Mouse (Mus musculus): ENCODE results near the gene Klre1. TPM values are rescaled to one million over a fixed set of nuclear protein-coding genes. Genes with fewer than 3 reads are reported as not detected.

Klre1 gene
- total RNA-seq (2021) = not detected

DNA sequence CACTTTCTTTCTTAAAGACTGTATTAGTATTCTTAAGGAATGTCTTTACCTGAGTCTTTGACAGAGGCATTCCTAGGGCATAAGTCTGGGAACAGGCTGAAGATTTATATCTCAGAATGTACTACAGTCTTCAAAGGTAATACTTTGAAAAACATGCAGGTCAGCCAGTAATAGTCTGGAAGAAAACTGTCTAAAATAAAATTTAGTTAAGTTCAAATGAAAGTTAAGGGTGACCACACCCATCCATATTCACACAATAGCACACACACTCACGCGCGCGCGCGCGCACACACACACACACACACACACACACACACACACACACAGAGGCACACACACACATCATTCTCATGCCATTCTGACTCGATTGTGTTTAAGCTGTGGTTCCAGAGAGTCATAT, at the start of gene Klre1:
Klre1 (plus strand) TSS at position 301 of the 400 bp plus-strand sequence.
- no peak for DNase-seq
- intact Hi-C loops (cut with DNase I) = no loop called here

DNA sequence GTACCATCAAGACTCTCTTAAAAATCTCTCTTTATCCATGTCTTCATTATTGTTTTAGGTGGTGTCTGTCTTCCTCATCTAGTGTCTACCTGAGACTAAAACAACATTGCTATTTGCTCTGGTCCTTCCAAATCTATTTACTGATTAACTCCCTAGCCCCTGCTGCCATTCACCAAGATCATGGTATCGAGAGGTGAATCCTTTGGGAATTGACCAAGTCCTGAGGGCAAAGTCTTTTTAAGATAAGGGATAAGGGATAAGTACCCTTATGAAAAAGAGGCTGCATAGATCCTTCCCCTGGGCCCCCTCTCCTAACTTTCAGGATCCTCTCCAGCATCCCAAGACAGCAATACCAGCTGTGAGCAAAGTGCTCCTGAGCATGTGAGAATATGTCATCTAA, 48.1 kb upstream of the Klre1 start:
- DNase-seq = no peak
- intact Hi-C loops (cut with DNase I) = loop anchor here (5.0 to 10.0 kb wide), 2 partner anchors 687 to 1095 kb away; partner anchors contain the start of gene Fkbp4

DNA sequence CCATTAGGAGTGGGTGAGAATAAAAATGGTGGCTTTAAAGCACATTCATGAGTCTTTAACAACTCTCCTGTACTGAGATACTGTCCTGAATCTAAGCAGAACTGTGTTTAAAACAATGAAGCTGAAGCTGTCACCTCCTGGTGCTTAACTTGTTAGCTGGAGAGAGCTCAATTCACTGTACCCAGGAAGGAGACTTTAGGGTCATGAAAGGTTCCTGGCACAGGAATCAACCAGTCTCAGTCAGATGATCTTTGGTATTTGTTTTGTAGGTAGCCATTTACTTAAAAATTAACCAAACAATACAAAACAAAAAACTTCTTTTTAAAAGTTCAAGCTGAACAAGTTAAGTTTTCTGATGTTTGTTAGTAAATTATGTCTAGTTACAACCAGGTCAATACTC, 47.4 kb upstream of the Klre1 start:
- intact Hi-C loops (cut with DNase I) = loop anchor here (10.0 kb wide), 1 partner anchor 1095 kb away; the partner anchor contains the start of gene Fkbp4

DNA sequence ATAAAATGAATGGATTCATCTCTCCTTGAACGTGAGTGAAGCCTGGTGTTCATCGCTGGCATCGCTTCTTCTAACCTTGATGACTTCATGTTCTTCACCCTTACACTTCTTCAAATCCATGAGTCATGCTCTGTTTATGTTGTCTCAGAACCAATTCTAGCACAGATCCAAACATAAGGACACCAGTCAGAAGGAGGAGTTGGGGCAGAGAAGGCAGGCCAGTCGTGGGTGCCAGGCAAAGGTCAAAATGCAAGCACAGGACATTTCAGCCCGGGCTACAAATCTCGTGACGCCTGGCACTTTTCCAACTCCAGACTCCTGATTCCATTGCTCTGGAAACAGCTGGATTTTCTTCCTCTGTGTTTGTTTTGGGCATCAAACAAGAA, 45.2 kb upstream of the Klre1 start:
- DNase-seq = peak; percentile 78 to 80
- intact Hi-C loops (cut with DNase I) = loop anchor here (10.0 kb wide), 1 partner anchor 1098 kb away; the partner anchor contains the start of gene Fkbp4

More for the DNA sequence above, 47.4 kb upstream of the Klre1 start:
- no peak for DNase-seq

DNA sequence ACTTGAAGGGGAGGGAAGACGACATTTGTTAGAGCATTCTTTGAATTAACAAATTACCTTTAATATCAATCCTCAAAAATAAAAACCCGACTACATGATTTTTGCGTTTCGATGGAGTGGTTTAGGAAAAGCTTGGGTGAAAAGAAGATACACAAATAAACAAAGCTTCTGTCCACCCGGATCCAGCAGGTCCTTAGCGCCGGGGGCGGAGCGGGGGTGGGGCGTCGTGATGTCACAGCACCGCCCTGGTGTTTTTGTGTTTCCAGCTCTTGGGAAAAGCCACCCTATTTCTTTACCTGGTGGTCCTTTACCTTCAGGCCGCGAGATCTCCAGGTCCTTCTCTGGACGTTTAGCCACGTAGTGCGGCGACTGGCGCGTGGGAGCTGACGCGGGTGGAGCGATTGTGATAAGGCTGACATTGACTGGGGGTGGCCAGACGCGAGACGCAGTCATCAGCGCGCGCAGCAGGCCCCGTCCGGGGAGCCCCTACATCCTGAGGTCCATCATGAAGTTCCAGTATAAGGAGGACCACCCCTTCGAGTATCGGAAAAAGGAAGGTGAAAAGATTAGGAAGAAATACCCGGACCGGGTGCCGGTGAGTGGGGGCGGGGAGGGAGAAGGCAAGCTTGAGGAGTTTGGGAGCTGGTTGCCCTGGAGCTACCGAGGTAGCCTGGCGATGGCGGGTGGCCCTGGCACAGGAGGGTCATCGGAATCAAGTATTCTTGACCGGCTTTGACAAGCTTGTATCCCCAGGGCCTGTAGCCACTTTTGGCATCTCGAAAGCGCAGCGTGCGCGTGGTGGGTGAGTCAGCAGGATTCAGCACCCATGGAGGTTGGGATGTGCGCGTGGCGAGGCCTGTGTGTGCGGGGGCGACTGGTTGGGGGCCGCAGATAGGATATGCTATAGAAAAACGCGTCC, 44.5 kb upstream of the Klre1 start, which contains the start of gene Gabarapl1:
Gabarapl1 (plus strand) TSS at position 219 of the 919 bp plus-strand sequence.
- intact Hi-C loops (cut with DNase I) = loop anchor here (10.0 kb wide), 1 partner anchor 1098 kb away; the partner anchor contains the start of gene Fkbp4
- DNase-seq = peak; percentile 87 to 88

DNA sequence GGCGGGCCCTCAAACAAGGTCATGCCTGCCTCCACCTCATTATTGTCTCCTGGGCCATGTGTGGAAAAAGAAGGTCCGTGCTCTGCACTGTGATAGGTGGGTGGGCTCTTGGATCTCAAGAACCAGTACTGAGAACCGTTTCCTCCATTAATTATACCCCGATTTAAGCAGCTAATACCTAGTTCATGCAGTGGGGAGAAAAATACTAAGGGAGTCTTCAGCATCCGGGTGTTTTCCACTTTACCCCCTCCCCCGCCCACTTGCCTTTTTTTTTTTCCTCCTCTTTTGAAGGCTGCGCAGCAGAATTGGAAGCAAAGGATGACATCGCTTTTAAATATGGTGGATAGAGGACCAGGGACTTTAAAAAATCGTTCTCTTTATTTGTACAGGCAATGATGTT, 43.6 kb upstream of the Klre1 start:
- intact Hi-C loops (cut with DNase I) = loop anchor here (10.0 kb wide), 1 partner anchor 1099 kb away; the partner anchor contains the start of gene Fkbp4
- no peak for DNase-seq

DNA sequence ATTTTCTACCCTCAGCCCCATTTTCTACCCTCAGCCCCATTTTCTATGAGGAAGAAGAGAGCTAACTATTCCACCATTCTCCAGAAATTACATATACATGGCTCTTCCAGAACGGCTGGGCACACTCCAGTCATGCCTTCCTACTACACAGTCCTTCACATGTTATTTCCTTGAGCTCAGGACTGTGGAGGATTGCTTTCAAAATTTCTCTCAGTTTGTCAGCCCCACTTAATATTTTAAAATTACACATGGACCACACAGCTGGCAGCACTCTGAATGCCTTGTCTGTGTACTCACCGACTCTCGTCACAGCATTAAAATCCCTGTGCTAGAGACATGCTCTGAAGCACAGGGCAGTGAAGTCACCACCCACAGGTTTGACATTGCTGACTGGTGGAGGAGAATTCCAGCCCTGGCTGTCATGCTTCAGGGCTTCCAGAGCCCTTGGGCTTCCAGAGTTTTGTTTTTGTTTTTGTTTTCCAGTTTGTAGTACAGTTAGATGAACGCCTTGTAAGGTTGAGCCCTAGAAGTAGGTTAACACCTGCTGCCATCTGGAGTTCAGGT, 43.0 kb upstream of the Klre1 start:
- no peak for DNase-seq
- intact Hi-C loops (cut with DNase I) = loop anchor here (10.0 kb wide), 1 partner anchor 1100 kb away; the partner anchor contains the start of gene Fkbp4

DNA sequence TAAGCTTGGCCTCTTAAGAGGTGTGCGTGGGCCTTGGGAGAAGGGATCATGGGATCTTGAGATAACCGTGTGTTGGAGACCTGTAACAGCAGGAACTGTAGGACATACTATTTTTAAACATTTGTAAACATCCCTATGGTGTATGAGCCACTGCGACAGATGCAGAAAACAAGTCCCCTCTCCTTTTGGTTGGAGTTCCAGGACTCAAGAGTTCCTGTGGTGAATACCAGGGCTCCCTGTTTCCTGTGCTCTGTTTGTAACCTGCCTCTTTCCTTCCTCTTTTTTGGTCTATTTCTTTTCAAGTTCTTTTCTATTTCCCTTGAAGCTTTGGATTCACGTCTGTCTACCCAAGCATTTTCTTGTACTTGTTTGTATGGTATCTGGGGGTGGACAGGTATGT, 42.0 kb upstream of the Klre1 start:
- no peak for DNase-seq
- intact Hi-C loops (cut with DNase I) = loop anchor here (10.0 kb wide), 1 partner anchor 1101 kb away; the partner anchor contains the start of gene Fkbp4

DNA sequence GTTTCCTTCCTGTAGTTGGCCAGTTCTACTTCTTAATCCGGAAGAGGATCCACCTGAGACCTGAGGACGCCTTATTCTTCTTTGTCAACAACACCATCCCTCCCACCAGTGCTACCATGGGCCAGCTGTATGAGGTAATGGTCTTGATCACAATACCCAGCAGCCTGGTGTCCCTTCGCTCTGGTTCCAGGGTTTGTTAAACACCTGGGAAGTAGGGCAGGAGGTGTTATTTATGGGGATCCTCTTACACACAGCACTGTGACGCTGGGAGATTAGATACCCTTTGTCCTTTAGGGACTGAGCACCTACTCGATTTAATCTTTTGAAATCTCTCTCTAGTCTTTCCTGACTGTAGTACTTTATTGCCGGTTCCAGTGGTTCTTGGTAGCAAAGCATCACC, 39.1 kb upstream of the Klre1 start:
- intact Hi-C loops (cut with DNase I) = loop anchor here (10.0 kb wide), 1 partner anchor 1104 kb away; the partner anchor contains the start of gene Fkbp4
- DNase-seq = no peak

DNA sequence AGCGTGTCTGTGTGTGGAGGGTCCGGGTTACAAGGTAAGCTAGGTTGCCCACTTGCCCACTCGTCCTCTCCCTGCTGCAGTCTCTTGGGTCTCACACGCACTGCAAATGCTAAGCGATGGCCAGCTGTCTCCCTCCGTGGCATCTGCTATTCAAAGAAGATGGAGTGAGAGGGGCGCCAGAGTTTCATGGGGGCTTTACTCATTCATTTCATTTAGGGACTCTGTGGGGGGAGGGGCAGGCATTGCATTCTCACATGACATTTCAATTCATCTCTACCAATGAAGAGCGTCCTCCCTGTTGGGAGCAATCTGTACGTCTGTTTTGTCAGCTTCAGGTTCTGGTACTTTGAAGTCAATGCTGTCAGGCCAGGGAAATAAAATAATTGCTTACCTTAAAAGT, 35.8 kb upstream of the Klre1 start:
- intact Hi-C loops (cut with DNase I) = no loop called here
- no peak for DNase-seq

DNA sequence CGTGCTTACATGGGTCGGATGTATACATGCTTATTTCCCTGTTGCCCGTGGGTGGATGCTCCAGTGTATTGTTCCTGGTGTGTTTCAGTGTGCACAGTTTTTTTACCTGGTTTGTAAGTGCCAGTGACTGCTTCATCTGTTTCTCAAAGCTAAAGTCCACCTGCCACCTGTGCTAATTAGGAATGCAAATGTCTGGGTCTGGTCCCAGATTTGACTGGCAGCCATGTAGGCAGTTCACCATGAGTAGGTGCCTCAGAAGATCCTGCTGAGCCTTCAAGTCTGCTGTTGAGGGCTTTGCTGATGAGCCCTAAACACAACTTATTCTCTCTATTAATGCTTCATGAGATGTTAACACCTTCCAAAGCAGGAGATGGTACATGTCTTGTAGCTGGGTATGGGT, 35.2 kb upstream of the Klre1 start:
- DNase-seq = no peak
- intact Hi-C loops (cut with DNase I) = no loop called here

DNA sequence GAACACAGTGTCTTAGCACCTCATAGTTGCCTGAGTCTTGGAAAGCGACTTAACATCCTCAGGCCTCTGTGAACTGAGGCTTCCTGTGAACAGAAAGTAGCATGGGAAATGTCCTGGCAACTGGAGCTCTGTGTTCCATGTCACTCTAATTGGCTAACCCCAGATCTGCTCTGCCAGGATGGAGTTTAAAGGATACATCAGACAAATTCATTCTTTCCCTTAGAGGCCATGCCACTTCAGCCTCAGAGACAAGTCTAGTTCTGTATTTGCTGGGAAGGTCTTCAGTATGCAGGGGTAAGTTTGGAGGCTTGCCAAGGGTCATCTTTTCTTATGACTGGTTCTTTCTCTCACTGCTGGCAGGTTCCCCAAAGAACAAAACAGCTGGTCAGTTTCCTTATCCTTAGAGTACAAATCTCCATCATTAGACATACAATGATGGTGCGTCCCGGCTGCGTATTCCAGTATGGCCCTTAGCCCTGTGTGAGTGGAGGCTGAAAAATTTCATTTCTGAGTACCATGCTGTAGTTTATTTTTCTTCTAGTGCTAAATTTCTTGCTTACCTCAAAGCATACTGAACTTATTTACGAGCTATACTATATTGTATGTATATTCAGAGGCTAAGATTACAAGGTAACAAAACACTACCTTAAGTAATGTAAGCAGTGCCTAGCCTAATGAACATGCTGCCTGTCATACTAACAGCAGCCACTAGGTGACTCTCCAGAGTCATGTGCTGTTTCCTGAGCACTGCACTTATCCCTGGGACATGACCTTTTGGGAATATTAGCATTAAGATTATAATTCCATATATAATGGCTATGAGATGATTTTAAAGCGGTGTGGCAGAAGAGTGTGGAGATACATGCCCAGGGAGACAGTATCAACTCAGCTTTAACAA, 33.7 kb upstream of the Klre1 start:
- DNase-seq = peak; percentile 71 to 78
- intact Hi-C loops (cut with DNase I) = loop anchor here (2.0 kb wide), 1 partner anchor 15 kb away; no protein-coding TSS in a partner anchor

DNA sequence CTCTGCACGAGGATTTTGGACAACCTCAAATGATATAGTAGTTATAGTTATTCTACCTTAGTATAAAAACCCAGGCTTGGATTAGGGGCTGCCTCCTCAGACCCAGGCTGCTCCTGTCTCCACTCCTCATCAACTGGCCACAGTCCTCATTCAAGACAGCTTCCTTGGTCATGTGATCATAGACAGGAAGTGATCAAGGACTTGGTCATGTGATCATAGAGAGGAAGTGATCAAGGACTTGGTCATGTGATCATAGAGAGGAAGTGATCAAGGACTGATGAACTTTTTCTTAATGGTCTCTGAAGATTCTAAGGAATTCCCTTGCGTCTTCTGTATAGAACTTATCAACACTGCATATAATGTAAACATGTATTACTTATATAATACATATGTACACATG, 30.4 kb upstream of the Klre1 start:
- intact Hi-C loops (cut with DNase I) = no loop called here
- no peak for DNase-seq

DNA sequence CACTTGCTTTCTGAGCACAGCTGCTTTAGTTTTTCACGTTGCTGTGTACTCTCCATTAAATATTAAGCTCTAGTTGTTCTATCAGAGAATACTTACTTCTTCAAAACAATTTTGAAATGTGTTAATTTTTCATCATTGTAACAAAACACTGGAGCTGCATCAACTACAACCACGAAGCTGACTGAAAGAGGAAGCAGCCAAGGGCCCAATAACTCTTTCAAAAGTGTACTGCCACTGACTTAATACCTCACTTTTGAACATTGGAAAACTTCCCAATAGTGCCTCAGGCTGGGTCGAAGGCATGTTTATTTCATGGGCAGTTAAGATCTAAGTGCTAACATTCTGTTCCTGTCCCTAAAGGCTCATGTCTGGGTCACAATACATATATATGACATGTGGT, 29.7 kb upstream of the Klre1 start:
- DNase-seq = no peak
- intact Hi-C loops (cut with DNase I) = no loop called here

DNA sequence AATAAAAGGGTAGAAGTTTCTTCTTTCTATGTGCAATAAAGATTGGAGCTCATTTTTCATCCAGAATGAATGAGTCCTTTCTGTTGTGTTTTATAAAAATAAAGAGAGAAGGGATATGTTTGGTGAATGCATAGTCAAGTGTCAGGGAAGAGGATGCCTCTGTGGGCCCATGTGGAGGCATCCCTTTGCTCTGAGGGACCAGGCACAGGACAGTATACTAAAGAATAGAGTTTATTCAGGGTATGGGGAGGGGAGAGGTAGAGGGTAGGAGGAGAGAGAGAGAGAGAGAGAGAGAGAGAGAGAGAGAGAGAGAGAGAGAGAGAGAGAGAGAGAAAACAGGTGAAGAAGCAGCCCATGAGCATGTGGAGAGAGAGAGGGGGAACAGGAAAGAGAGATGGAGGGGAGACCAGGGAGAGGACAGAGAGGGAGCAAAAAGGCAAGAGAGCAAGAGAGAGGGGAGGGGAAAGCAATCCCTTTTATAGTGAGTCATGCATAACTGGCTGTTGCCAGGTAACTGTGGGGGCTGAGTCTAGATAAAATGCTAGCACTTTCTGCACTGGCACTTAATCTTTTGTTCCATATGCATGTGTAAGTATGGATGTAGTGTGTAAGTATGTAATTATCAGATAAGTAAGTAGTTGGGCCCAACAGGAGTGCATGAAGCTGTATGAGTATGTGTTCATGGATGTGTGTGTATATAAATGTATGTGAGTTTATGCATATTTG, 20.2 kb upstream of the Klre1 start:
- intact Hi-C loops (cut with DNase I) = loop anchor here (2.0 to 5.0 kb wide), 2 partner anchors 13 to 40 kb away; no protein-coding TSS in a partner anchor
- DNase-seq = no peak

DNA sequence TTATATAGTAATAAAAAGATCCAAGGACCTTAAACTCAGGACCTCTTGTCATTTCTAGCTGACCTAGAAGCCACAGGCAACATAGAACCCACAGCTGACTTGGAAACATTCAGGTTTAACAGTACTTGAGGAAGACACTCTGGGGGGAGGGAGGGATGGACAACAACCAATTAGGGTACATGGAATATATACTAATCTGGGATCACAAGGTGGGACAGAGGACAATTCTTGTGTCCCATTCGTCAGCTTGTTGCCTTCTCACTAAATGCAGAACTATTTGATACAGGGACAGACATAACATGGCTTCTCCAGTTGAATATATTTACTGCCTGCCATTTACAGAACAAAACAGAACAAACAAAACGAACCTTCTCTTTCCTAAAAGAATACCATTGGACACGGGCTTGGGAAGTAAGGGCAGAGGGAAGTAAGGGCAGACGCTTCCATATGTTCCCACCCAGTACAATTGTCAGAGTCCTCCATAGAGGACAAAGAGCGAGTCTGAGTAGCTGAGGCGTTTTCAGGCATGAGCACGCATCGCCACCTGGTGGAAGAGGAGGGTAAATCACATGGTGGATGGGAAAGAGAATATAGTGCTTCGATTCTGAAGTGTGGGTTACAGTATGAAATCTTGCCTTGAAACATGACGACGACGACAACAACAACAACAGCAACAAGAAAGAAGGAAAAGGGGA, 18.6 kb upstream of the Klre1 start:
- DNase-seq = peak; percentile 64 to 74
- intact Hi-C loops (cut with DNase I) = loop anchor here (1.0 to 5.0 kb wide), 3 partner anchors 14 to 166 kb away; no protein-coding TSS in a partner anchor

DNA sequence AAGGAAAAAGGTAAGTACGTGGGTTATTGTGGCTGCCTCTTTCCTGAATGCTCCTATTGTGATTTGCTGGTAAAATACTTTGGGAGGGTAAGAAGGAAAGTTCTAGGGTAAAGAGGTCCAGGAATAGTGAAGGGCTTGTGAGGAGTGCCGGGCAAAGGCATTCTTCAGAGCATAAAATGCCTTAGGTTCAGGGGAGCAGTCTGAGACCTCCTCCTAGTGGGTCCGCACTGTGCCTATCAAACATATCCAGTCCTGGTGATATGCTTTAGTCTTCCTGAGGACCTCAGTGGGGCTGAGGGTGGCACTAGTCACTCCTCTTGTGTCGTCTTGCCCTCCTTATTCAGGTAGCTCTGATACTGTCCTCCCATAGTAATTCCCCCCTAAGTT, 18.1 kb upstream of the Klre1 start:
- intact Hi-C loops (cut with DNase I) = loop anchor here (1.0 to 5.0 kb wide), 3 partner anchors 15 to 166 kb away; no protein-coding TSS in a partner anchor
- DNase-seq = no peak

DNA sequence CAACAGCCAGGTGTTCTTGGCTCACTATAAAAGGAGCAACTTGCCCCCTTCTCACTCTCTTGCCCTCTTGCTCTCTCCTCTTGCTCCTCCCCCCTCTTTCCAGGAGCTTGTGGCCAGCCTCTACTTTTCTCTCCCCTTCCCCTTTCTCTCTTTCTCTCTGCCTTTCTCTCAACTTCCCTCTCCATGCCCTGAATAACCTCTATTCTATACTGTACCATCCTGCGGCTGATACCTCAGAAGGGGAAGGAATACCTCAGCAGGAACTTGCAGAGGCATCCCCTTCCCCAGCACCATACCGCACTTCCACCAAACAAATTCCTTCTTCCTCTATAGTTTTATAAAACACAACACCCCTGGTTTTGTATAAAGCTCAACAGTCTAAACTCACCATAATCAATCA, 12.4 kb upstream of the Klre1 start:
- intact Hi-C loops (cut with DNase I) = no loop called here
- no peak for DNase-seq

DNA sequence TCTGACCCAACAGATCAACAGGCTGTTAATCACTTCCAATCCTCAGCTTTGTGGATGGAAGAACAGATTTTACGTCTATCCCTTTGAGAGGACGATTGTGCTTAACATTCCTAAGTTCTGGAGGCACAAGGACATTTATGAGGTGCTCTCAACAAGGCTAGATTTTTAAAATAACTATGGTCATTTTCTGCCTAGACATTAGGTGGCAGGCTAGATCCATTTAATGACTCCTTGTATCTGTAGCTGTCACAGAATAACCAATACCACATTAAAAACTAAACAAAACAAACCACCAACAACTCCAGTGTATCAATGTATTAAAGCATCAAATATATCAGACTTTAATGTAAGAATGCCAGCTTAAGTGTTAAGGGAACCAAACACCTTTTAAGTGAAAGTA, 2.4 kb upstream of the Klre1 start:
- intact Hi-C loops (cut with DNase I) = loop anchor here (2.0 kb wide), 1 partner anchor 1779 kb away; no protein-coding TSS in a partner anchor
- DNase-seq = no peak
